Comparison of ENCODE assay signal across 8 mouse cellular contexts in genomic region chr4:151139053-151139840, GRCm38 (mm10). TPM values are rescaled to one million over a fixed set of nuclear protein-coding genes. Genes with fewer than 3 reads are reported as not detected.
DNase-seq lines count a peak whose midpoint lies in the region; ATAC-seq and TF ChIP-seq lines count a peak whose summit lies in the region.

No protein-coding gene starts in this region.

- no peak overlapping the region for H3K27ac ChIP-seq in ES-Bruce4 (ENCODE audit: insufficient read depth, low read length)
- peak overlapping the region; percentile 94 for H3K27ac ChIP-seq in forebrain, embryonic 16.5 days (ENCODE audit: low read length)
- no peak overlapping the region for H3K27ac ChIP-seq in liver, embryonic 14.5 days
- peak overlapping the region; percentile 97 for H3K27ac ChIP-seq in neural tube, embryonic 15.5 days (replicated peaks)

- H3K27me3 ChIP-seq in ES-Bruce4 (ENCODE audit: control insufficient read depth, insufficient read depth, low read length, poor library complexity, severe bottlenecking) = no peaks in the 10 kb centered on the region
- H3K27me3 ChIP-seq in forebrain, embryonic 16.5 days (replicated peaks; ENCODE audit: control insufficient read depth, insufficient read depth, low read length) = no peaks in the 10 kb centered on the region
- peaks cover 8% of the 10 kb centered on the region for H3K27me3 ChIP-seq in liver, embryonic 14.5 days (ENCODE audit: control insufficient read depth, insufficient read depth, low read length)
- no peaks in the 10 kb centered on the region for H3K27me3 ChIP-seq in neural tube, embryonic 15.5 days (replicated peaks)

- TF ChIP-seq CTCF in ES-Bruce4 (IDR thresholded peaks at IDR 0.05; ENCODE audit: low read depth, low read length) = peak; percentile 82
- TF ChIP-seq CTCF in liver, embryonic 14.5 days (IDR thresholded peaks at IDR 0.05; ENCODE audit: low read depth) = peak; percentile 77

- DNase-seq in cerebellum, adult 11-12 months = peak; percentile 94
- DNase-seq in heart, postnatal 14 days = peak; percentile 84 to 87
- peak; percentile 86 to 89 for DNase-seq in kidney, postnatal 4 days
- peak in 1 of 3 experiments; percentile 18 for DNase-seq in liver, embryonic 14.5 days (ENCODE audit: low read depth in 3 of 3, low spot score in 3 of 3)
- DNase-seq in thymus, adult 18-20 months = peak; percentile 6 to 13

- H3K4me2 ChIP-seq in forebrain, embryonic 16.5 days (ENCODE audit: low read length) = peak overlapping the region; percentile 64
- no peak overlapping the region for H3K4me2 ChIP-seq in liver, embryonic 14.5 days (ENCODE audit: low read depth)
- peak overlapping the region; percentile 58 for H3K4me2 ChIP-seq in neural tube, embryonic 15.5 days

- peaks cover 10% of the 10 kb centered on the region for H3K4me1 ChIP-seq in ES-Bruce4 (ENCODE audit: control insufficient read depth, insufficient read depth, low read length)
- H3K4me1 ChIP-seq in forebrain, embryonic 16.5 days (replicated peaks; ENCODE audit: control insufficient read depth, insufficient read depth, low read length) = peaks cover 40% of the 10 kb centered on the region
- H3K4me1 ChIP-seq in liver, embryonic 14.5 days (replicated peaks; ENCODE audit: control insufficient read depth in 2 of 2, insufficient read depth in 2 of 2, low read length in 1 of 2) = no peaks in the 10 kb centered on the region
- H3K4me1 ChIP-seq in neural tube, embryonic 15.5 days = peaks cover 44% of the 10 kb centered on the region

- TF ChIP-seq EP300 in ES-Bruce4 (IDR thresholded peaks at IDR 0.05; ENCODE audit: insufficient read depth, low read depth, low read length) = peak; percentile 65; the same call in 1 of the 2 replicates
- TF ChIP-seq EP300 in liver, embryonic 14.5 days (IDR thresholded peaks at IDR 0.05; ENCODE audit: low read depth) = no peak

- H3K9ac ChIP-seq in ES-Bruce4 (ENCODE audit: low read depth, poor library complexity, severe bottlenecking) = no peak overlapping the region
- peak overlapping the region; percentile 44 for H3K9ac ChIP-seq in forebrain, embryonic 16.5 days (replicated peaks; ENCODE audit: low read depth, low read length)
- H3K9ac ChIP-seq in liver, embryonic 14.5 days (replicated peaks) = no peak overlapping the region
- H3K9ac ChIP-seq in neural tube, embryonic 15.5 days (replicated peaks) = peak overlapping the region; percentile 39

- H3K36me3 ChIP-seq in ES-Bruce4 (ENCODE audit: control insufficient read depth, insufficient read depth, low read length, poor library complexity, severe bottlenecking) = no peaks in the 10 kb centered on the region
- no peaks in the 10 kb centered on the region for H3K36me3 ChIP-seq in forebrain, embryonic 16.5 days (ENCODE audit: control insufficient read depth, insufficient read depth)
- H3K36me3 ChIP-seq in liver, embryonic 14.5 days (replicated peaks; ENCODE audit: control insufficient read depth, insufficient read depth, low read depth) = no peaks in the 10 kb centered on the region
- peaks cover 7% of the 10 kb centered on the region for H3K36me3 ChIP-seq in neural tube, embryonic 15.5 days

- no peak for TF ChIP-seq POLR2A in ES-Bruce4 (IDR thresholded peaks at IDR 0.05; ENCODE audit: insufficient read depth, low read length)

- WGBS in forebrain, embryonic 16.5 days = 5% methylated on average over 20 of the region's 20 CpGs
- 6% methylated on average over 20 of the region's 20 CpGs for WGBS in liver, embryonic 14.5 days (ENCODE audit: insufficient replicate concordance)
- 3% methylated on average over 20 of the region's 20 CpGs for WGBS in neural tube, embryonic 15.5 days

- ATAC-seq in forebrain, embryonic 16.5 days = peak; percentile 25
- no peak for ATAC-seq in liver, embryonic 14.5 days (ENCODE audit: insufficient read depth)
- peak; percentile 6; the same call in 1 of the 2 replicates for ATAC-seq in neural tube, embryonic 15.5 days (ENCODE audit: low FRiP score)

- H3K4me3 ChIP-seq in ES-Bruce4 (ENCODE audit: low read depth, low read length) = peak overlapping the region; percentile 37
- H3K4me3 ChIP-seq in forebrain, embryonic 16.5 days (replicated peaks; ENCODE audit: low read length) = peak overlapping the region; percentile 21
- H3K4me3 ChIP-seq in liver, embryonic 14.5 days (ENCODE audit: insufficient read depth in 1 of 2, low read depth in 2 of 2, low read length in 2 of 2) = no peak overlapping the region
- peak overlapping the region; percentile 16; the same call in 1 of the 2 replicates for H3K4me3 ChIP-seq in neural tube, embryonic 15.5 days (replicated peaks)

- H3K9me3 ChIP-seq in ES-Bruce4 (replicated peaks; ENCODE audit: control insufficient read depth, insufficient read depth, low read length, poor library complexity, severe bottlenecking) = peaks cover under 1% of the 10 kb centered on the region; the same call in 1 of the 2 replicates
- peaks cover 4% of the 10 kb centered on the region; the same call in 1 of the 2 replicates for H3K9me3 ChIP-seq in forebrain, embryonic 16.5 days (ENCODE audit: control insufficient read depth, low read length)
- H3K9me3 ChIP-seq in liver, embryonic 14.5 days (ENCODE audit: control insufficient read depth, low read length) = no peaks in the 10 kb centered on the region
- H3K9me3 ChIP-seq in neural tube, embryonic 15.5 days (replicated peaks) = 0 out of 2 replicates have a peak, but pooled peaks cover under 1% of the 10 kb centered on the region

- intact Hi-C loops in heart, postnatal 14 days (cut with DNase I) = no loop called here

RNA-seq across cellular contexts. Expression of gene Gm13090, which starts 49.9 kb away (rescaled TPM):
- polyA plus RNA-seq in ES-Bruce4 (2011; ENCODE audit: insufficient read depth, insufficient read length, low read depth, missing spikeins) = not detected in 2 replicates
- 0.39 TPM in 1 of 2 replicates, not detected in the other for polyA plus RNA-seq in forebrain, embryonic 16.5 days (2015; fragmentation: Nextera tagmentation; extraction: Ambion mirVana)
- not detected for total RNA-seq in heart, postnatal 14 days (2021)
- not detected in 2 replicates for polyA plus RNA-seq in liver, embryonic 14.5 days (2012; rRNA removed)
- not detected in 2 replicates for polyA plus RNA-seq in liver, embryonic 14.5 days (2014; fragmentation: Nextera tagmentation; extraction: Ambion mirVana)
- 0.34 TPM in 1 of 2 replicates, not detected in the other for polyA plus RNA-seq in neural tube, embryonic 15.5 days (2015; fragmentation: Nextera tagmentation; extraction: Ambion mirVana)

Comparison
In these comparisons a context has a peak if more than half of its experiments do, and no peak if none do; other contexts are left out.
1. H3K27ac ChIP-seq: peak in forebrain, embryonic 16.5 days (single experiment) and neural tube, embryonic 15.5 days (single experiment); none in ES-Bruce4 (single experiment) and liver, embryonic 14.5 days (single experiment).
2. H3K4me3 ChIP-seq: peak in ES-Bruce4 (single experiment), forebrain, embryonic 16.5 days (single experiment) and neural tube, embryonic 15.5 days (single experiment); none in liver, embryonic 14.5 days (0 of 2).
3. H3K9ac ChIP-seq: peak in forebrain, embryonic 16.5 days (single experiment) and neural tube, embryonic 15.5 days (single experiment); none in ES-Bruce4 (single experiment) and liver, embryonic 14.5 days (single experiment).